Mouse (Mus musculus) lung, embryonic 15.5 days (tissue): Measurements from ENCODE around the gene Kri1. TPM values are rescaled to one million over a fixed set of nuclear protein-coding genes. Genes with fewer than 3 reads are reported as not detected.
"Not testable (repeated sequence)": the region's sequence is repeated elsewhere in the genome, so short reads cannot be mapped to it uniquely, and the experiment has no call there.

ENCODE experiments used
- ATAC-seq: fragments of 200-750 bp; cut with Nextera tagmentation; 2 replicates; pipeline ENCODE4 v1.8.0; 2017; ENCODE audit warnings: moderate number of reproducible peaks, borderline replicate concordance; ENCODE audit not compliant: low FRiP score, low TSS enrichment; ENCODE audit errors: extremely low read depth
- H3K27ac ChIP-seq: fragments of 300-500 bp; sonication (generic); 2 replicates; pipeline ENCODE4 v1.5.1; 2015; ENCODE audit warnings: moderate library complexity, mild to moderate bottlenecking, inconsistent platforms
- H3K27me3 ChIP-seq: fragments of 300-500 bp; sonication (generic); 2 replicates; pipeline ENCODE4 v1.6.1; 2015; ENCODE audit warnings: inconsistent platforms
- H3K36me3 ChIP-seq: fragments of 300-500 bp; sonication (generic); 2 replicates; pipeline ENCODE4 v1.6.1; 2015; ENCODE audit warnings: inconsistent platforms
- H3K4me1 ChIP-seq: fragments of 300-500 bp; sonication (generic); 2 replicates; pipeline ENCODE4 v1.6.1; 2015; ENCODE audit warnings: inconsistent platforms
- H3K4me2 ChIP-seq: fragments of 300-500 bp; sonication (generic); 2 replicates; pipeline ENCODE4 v1.6.1; 2015; ENCODE audit warnings: inconsistent platforms, mild to moderate bottlenecking, moderate library complexity
- H3K4me3 ChIP-seq: fragments of 300-500 bp; sonication (generic); 2 replicates; pipeline ENCODE4 v1.5.1; 2015; ENCODE audit warnings: mild to moderate bottlenecking, inconsistent platforms
- H3K9ac ChIP-seq: fragments of 300-500 bp; sonication (generic); 2 replicates; pipeline ENCODE4 v1.6.1; 2015; ENCODE audit warnings: inconsistent platforms
- H3K9me3 ChIP-seq: fragments of 300-500 bp; sonication (generic); 2 replicates; pipeline ENCODE4 v1.6.1; 2016; ENCODE audit warnings: inconsistent platforms
- WGBS: fragments of 180-500 bp; shearing (Covaris S2); methylation state at CpG from one replicate; pipeline ENCODE4 v1.1.7; 2015; 5-methylcytosine and 5-hydroxymethylcytosine counted together
- polyA plus RNA-seq: library from polyadenylated mRNA; unstranded; fragments of >200 nt; fragmentation: Nextera tagmentation; extraction: Ambion mirVana; gene quantifications from 2 replicates; pipeline ENCODE4 v1.2.1, GENCODE M21; 2015

Gene Kri1
- polyA plus RNA-seq, 1 experiment from 2014 or later, result 14.0 TPM

DNA sequence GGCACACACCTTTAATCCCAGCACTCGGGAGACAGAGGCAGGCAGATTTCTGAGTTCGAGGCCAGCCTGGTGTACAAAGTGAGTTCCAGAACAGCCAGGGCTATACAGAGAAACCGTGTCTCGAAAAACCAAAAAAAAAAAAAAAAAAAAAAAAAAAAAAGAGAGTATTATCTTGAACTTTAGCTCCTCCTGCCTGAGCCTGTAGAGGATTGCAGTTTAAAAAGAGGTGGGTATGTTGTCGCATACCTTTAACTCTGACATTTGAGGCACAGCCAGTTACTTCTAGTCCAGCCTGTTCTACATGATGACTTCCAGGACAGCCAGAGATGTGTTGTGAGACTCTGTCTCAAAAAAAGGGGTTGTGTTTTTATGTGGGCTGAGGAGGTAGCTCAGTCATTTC is 18.2 kb downstream of the Kri1 start:
- H3K4me3 ChIP-seq, ATAC-seq, H3K27ac ChIP-seq, H3K9me3 ChIP-seq, H3K27me3 ChIP-seq, H3K4me2 ChIP-seq, H3K9ac ChIP-seq: not testable (repeated sequence)
- WGBS, result 72% methylated on average over 5 of the region's 5 CpGs
- peaks cover 64% of the 10 kb centered on the region for H3K36me3 ChIP-seq
- H3K4me1 ChIP-seq, result peaks cover 14% of the 10 kb centered on the region

DNA sequence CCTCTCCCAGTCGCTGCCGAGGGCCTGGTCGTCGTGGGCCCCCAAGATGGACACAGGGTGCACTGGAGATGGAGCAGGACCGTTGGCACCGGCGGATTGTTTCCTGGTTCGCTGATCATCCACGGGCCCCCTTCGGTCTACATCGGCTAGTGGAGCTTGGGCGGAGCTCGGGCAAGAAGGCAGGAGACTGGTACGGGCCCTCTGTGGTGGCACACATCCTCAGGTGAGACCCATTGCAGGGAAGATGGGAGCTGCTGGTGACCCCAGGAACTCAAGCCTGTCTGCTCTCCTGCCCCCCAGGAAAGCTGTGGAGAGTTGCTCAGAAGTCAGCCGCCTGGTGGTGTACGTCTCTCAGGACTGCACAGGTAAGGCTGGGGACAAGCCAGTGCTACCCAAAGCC is 19.5 kb downstream of the Kri1 start:
- Histone ChIP-seq H3K4me2 (no peak overlapping the region), H3K9me3 (no peaks in the 10 kb centered on the region), H3K9ac (no peak overlapping the region), H3K27ac (no peak overlapping the region), H3K36me3 (peaks cover 52% of the 10 kb centered on the region), H3K27me3 (no peaks in the 10 kb centered on the region), H3K4me1 (peaks cover 19% of the 10 kb centered on the region), H3K4me3 (no peak overlapping the region)
- no peak for ATAC-seq
- WGBS, result 94% methylated on average over 16 of the region's 16 CpGs

DNA sequence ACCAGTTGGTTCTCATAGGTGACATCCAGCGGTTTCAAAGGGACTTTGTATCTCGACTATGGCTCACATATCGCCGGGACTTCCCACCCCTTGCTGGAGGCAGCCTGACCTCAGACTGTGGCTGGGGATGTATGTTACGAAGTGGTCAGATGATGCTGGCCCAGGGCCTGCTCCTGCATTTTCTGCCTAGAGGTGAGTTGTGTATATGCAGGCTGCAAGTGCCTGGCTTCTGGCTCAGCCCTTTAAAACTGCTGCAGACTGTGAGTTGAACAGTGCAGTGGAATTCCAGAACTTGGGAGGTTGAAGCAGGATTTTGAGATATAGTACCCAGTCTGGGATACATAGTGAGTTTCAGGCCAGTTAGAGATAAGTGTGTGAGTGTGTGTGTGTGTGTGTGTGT is 20.9 kb downstream of the Kri1 start:
- Histone ChIP-seq H3K27ac (no peak overlapping the region), H3K4me3 (no peak overlapping the region), H3K9ac (no peak overlapping the region), H3K4me1 (peaks cover 19% of the 10 kb centered on the region), H3K9me3 (no peaks in the 10 kb centered on the region), H3K4me2 (no peak overlapping the region), H3K27me3 (no peaks in the 10 kb centered on the region), H3K36me3 (peaks cover 38% of the 10 kb centered on the region)
- WGBS, result 84% methylated on average over 5 of the region's 5 CpGs
- ATAC-seq, result no peak

DNA sequence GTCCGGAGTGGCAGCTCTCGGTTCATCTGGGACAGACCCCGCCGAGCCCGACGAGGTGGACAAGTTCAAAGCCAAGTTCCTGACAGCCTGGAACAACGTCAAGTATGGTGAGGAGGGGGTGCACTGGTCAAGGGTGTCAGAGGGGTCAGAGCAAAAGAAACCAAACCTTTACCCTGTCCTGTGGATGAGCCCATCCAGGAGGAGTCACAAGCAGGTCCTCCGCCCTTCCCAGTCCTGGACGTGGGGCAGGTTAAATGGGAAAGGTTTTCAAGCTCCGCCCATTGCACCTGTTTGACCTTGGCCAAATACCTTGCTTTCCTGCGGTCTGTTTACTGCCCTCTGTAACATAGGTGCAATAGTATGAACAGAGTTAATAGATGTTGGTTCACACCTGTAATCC is 22.2 kb downstream of the Kri1 start:
- no peaks in the 10 kb centered on the region for H3K27me3 ChIP-seq
- peaks cover 19% of the 10 kb centered on the region for H3K4me1 ChIP-seq
- 5% methylated on average over 11 of the region's 11 CpGs for WGBS
- ATAC-seq, result peak; percentile 15; the same call in 1 of the 2 replicates
- peak overlapping the region; percentile 79 for H3K4me3 ChIP-seq
- H3K36me3 ChIP-seq, result peaks cover 25% of the 10 kb centered on the region
- peak overlapping the region; percentile 79 for H3K9ac ChIP-seq
- no peaks in the 10 kb centered on the region for H3K9me3 ChIP-seq
- peak overlapping the region; percentile 81 for H3K4me2 ChIP-seq
- H3K27ac ChIP-seq, result peak overlapping the region; percentile 57; the same call in 1 of the 2 replicates

DNA sequence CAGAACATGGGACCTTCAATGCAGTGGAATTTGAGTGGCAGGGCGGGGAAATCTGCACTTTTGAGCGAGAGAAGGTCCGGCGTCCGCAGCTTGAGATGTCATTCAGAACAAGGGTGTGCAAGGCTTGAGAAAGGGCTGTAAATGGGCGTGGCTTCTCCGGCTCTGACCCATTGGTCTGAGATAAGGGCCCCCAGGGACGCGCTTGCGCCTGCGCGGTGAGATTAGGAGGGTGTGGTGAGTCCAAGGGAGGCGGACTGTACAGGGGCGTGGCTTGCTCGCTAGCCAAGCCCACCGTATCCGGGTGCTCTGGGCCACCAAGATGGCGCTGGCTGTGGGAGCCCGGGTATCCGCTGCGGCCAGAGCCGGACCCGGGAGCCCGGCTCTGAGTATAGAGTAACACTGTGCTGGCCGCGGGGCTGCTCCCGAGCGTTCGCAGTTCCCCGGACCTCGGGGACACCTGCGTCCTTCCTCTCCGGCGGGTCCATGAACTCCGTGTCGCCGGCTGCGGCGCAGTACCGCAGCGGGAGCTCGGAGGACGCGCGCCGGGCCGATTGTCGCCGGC is 22.7 kb downstream of the Kri1 start, which contains the start of gene Atg4d:
Gene Atg4d, plus strand, starts transcription at position 294 of the 562 bp plus-strand sequence.
- Histone ChIP-seq H3K27ac (peak within 1 kb of the TSS; percentile 86), H3K36me3 (peaks cover 19% of the 10 kb centered on the region), H3K4me1 (peaks cover 19% of the 10 kb centered on the region), H3K27me3 (no peaks in the 10 kb centered on the region), H3K4me2 (peak within 1 kb of the TSS; percentile 81), H3K4me3 (peak within 1 kb of the TSS; percentile 79), H3K9me3 (no peaks in the 10 kb centered on the region), H3K9ac (peak within 1 kb of the TSS; percentile 79)
- WGBS, result under 1% methylated on average over 49 of the region's 49 CpGs
- peak; percentile 98 for ATAC-seq

DNA sequence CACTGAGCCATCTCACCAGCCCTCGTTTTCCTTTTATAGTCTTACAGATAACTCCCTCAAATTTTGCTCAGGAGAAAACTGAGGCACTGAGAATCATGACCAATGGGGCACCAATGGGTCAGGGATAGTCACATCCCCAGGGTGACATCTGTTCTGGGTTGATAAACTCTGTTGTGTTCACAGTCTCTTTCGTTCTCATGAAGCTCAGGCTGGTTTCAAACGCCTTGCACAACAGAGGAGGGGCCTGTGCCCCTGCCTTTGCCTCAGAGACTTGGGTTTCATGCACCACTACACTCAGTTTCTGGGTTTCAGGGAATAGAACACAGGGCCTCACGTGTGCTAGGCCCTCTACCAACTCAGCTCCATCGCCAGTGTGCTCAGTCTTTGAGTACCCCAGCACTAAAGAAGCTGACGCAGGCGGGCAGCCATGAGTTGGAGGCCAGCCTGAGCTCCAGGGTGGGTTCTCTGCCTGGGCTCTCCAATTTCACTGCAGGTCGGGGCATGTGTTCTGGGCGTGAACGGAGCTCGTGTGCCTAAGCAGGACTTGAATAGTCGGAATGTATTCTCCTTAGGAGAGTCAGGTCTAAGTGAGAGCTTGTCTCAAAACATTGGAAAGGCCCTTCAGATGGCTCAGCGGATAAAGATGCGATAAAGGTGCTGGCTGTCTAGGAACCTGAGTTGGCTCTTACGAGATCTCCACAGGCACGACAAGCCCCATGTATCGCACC is 23.3 kb downstream of the Kri1 start:
- peak; percentile 3; the same call in 1 of the 2 replicates for ATAC-seq
- Histone ChIP-seq H3K9me3 (no peaks in the 10 kb centered on the region), H3K27me3 (no peaks in the 10 kb centered on the region), H3K4me2 (peak overlapping the region; percentile 81), H3K4me3 (peak overlapping the region; percentile 79), H3K27ac (peak overlapping the region; percentile 86), H3K9ac (peak overlapping the region; percentile 79), H3K4me1 (peaks cover 19% of the 10 kb centered on the region), H3K36me3 (peaks cover 15% of the 10 kb centered on the region)
- 14% methylated on average over 17 of the region's 17 CpGs for WGBS

DNA sequence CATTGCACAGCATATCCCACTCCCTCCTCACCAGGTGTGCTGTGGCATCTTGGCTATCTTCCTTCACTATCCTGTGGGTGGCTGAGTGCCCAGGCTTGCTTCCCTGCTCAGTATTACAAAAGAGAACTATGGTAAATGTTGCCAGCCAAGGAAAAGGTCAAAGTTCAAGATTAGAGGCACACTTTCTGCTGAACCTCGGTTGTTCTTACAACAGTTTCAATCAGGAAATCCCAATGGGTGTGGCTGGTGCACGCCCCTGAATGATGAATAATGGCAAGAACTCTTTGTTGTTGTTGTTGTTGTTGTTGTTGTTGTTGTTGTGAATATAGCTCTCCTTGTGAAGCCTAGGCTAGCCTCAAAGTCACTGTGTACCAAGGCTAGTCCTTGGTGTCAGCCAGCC is 25.9 kb downstream of the Kri1 start:
- ATAC-seq, result no peak
- Histone ChIP-seq H3K36me3 (no peaks in the 10 kb centered on the region), H3K27me3 (no peaks in the 10 kb centered on the region), H3K9ac (no peak overlapping the region), H3K4me2 (no peak overlapping the region), H3K27ac (no peak overlapping the region), H3K9me3 (no peaks in the 10 kb centered on the region), H3K4me1 (peaks cover 19% of the 10 kb centered on the region), H3K4me3 (no peak overlapping the region)
- WGBS, result 52% methylated on average over 2 of the region's 2 CpGs

DNA sequence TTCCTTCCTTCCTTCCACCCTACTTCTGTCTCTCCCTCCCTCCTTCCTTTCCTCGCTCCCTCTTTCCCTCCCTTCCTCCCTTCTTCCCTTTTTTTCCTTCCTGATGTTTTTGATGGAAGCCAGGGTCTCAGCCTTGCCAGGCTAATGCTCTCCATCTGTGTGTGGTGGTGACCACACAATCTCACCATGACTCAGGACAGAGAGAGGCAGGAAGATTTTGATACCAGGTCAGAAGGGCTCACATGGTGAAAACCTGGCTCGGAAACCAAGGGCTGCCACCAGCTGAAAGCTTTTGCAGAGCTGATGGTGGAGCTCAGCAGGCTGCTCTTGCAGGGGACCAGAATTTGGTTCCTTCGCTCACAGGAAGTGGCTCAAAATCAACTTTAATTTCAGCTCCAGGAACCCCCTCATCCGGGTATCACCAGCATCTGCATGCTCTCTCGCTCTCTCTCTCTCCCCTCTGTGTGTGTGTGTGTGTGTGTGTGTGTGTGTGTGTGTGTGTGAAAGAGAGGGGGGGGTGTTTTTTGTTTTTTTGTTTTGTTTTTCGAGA is 27.2 kb downstream of the Kri1 start:
- 79% methylated on average over 6 of the region's 6 CpGs for WGBS
- Histone ChIP-seq H3K27me3 (no peaks in the 10 kb centered on the region), H3K4me3 (no peak overlapping the region), H3K9me3 (no peaks in the 10 kb centered on the region), H3K9ac (no peak overlapping the region), H3K4me2 (no peak overlapping the region), H3K27ac (no peak overlapping the region), H3K4me1 (peaks cover 8% of the 10 kb centered on the region), H3K36me3 (no peaks in the 10 kb centered on the region)
- no peak for ATAC-seq

DNA sequence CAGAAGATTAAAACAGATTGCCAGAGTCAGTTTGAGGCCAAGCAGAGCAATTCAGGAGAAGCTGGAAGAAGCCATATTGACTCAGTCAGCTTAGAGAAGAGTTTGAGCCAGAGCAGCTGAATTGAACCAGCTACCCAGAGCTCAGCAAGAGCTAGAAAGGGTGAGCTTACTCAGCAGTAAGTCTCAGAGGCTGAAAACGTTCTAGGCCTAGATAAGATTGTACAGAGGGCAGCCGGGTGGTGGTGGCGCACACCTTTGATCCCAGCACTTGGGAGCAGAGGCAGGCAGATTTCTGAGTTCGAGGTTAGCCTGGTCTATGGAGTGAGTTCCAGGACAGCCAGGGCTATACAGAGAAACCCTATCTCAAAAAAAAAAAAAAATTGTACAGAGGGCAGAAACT is 31.4 kb downstream of the Kri1 start:
- not testable (repeated sequence) for H3K4me2 ChIP-seq, H3K4me1 ChIP-seq, H3K9me3 ChIP-seq, H3K4me3 ChIP-seq, H3K9ac ChIP-seq, H3K27ac ChIP-seq, H3K36me3 ChIP-seq, ATAC-seq
- H3K27me3 ChIP-seq, result peaks cover 11% of the 10 kb centered on the region
- 72% methylated on average over 4 of the region's 4 CpGs for WGBS

DNA sequence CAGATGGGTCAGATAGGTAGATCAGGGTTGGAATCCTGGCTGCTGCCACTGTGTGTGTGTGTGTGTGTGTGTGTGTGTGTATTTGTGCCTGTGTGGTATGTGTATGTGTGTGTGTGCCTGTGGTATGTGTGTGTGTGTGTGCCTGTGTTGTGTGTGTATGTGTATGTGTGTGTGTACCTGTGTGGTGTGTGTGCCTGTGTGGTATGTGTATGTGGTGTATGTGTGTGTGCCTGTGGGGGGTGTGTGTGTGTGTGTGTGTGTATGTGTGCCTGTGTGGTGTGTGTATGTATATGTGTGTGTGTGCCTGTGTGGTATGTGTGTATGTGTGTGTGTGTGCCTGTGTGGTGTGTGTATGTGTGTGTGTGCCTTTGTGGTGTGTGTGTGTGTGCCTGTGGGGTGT is 33.1 kb downstream of the Kri1 start:
- no peak overlapping the region for H3K4me2 ChIP-seq
- H3K27ac ChIP-seq, result no peak overlapping the region
- no peak overlapping the region for H3K4me3 ChIP-seq
- H3K9ac ChIP-seq, result no peak overlapping the region
- H3K36me3 ChIP-seq, result no peaks in the 10 kb centered on the region
- peaks cover 28% of the 10 kb centered on the region for H3K27me3 ChIP-seq
- no peaks in the 10 kb centered on the region for H3K9me3 ChIP-seq
- ATAC-seq, result no peak
- no peaks in the 10 kb centered on the region for H3K4me1 ChIP-seq

DNA sequence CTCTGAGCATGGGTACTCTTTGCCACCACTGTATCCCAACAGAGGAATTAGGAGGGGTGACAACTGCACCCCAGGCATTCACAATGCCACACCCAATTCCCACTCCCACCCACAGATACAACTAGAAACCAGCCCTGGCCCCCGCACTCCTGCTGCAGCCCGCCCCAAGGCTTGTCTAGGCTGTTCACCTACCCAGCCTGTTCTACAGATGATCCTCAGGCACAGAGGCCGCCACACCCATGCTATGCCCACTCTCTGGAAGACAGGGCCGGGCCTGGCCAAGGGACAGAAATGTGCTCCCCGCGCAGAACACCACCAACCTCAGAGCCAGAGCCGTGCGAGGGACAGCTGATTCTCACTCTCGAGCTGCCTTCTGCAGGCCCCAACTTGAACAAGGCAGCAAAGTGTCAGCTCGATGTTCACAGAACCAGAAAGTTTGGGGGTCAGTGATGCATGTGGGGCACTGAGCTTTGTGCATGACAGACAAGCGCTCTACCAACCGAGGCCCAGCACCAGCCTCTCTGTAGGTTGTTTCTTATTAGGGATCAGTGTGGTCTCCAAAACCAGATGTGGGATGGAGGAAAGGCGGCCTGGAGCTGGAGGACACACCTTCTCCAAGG is 36.5 kb downstream of the Kri1 start:
- H3K9me3 ChIP-seq, result no peaks in the 10 kb centered on the region
- WGBS, result 51% methylated on average over 13 of the region's 13 CpGs
- peaks cover 7% of the 10 kb centered on the region; the same call in 1 of the 2 replicates for H3K4me1 ChIP-seq
- H3K9ac ChIP-seq, result no peak overlapping the region
- H3K27me3 ChIP-seq, result peaks cover 59% of the 10 kb centered on the region
- H3K36me3 ChIP-seq, result no peaks in the 10 kb centered on the region
- H3K27ac ChIP-seq, result no peak overlapping the region
- ATAC-seq, result no peak; the same call in 1 of the 2 replicates
- H3K4me2 ChIP-seq, result no peak overlapping the region
- H3K4me3 ChIP-seq, result no peak overlapping the region

DNA sequence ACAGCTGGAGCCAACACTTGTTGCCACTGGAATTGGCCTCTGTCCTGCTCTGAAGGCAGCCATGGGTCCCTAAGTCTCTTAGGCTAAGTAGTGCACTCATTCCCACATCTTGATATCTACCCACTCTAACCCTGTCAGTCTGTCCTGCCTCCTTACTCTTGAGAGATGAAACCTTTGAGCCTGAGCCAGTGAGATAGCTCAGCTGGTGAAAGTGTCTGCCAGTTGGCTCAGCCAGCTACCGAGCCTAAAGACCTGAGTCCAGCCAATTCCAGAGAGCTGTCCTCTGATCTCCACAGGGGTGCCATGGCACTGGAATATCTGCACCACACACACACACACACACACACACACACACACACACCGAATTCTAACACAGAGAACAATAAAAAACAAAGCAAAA is 37.3 kb downstream of the Kri1 start:
- H3K36me3 ChIP-seq, result no peaks in the 10 kb centered on the region
- ATAC-seq, result no peak
- H3K4me3 ChIP-seq, result no peak overlapping the region
- no peak overlapping the region for H3K4me2 ChIP-seq
- WGBS, result 44% methylated on average over 2 of the region's 2 CpGs
- no peak overlapping the region for H3K9ac ChIP-seq
- peaks cover 7% of the 10 kb centered on the region; the same call in 1 of the 2 replicates for H3K4me1 ChIP-seq
- no peak overlapping the region for H3K27ac ChIP-seq
- no peaks in the 10 kb centered on the region for H3K9me3 ChIP-seq
- H3K27me3 ChIP-seq, result peaks cover 67% of the 10 kb centered on the region
